Mouse (Mus musculus) embryonic facial prominence, embryonic 14.5 days (tissue): ENCODE results near the gene Btbd2. TPM values are rescaled to one million over a fixed set of nuclear protein-coding genes. Genes with fewer than 3 reads are reported as not detected.

Source experiments
- ATAC-seq: fragments of 200-750 bp; cut with Nextera tagmentation; 2 replicates; pipeline ENCODE4 v1.8.0; 2017; ENCODE audit warnings: low read depth, moderate number of reproducible peaks, moderate TSS enrichment
- DNase-seq: peaks from one replicate; pipeline ENCODE4 v3.0.0-alpha.2; 2015; ENCODE audit warnings: low spot score
- H3K27ac ChIP-seq: fragments of 300-500 bp; sonication (generic); replicated peaks from 2 replicates; pipeline ENCODE4 v1.5.1; 2014; ENCODE audit warnings: low read depth, mild to moderate bottlenecking, low read length, moderate library complexity
- H3K27me3 ChIP-seq: fragments of 300-500 bp; sonication (generic); replicated peaks from 2 replicates; pipeline ENCODE4 v1.6.1; 2014; ENCODE audit warnings: low read length; ENCODE audit not compliant: control insufficient read depth, insufficient read depth
- H3K36me3 ChIP-seq: fragments of 300-500 bp; sonication (generic); 2 replicates; pipeline ENCODE4 v1.6.1; 2014; ENCODE audit warnings: low read length, mixed read lengths; ENCODE audit not compliant: control insufficient read depth, insufficient read depth
- H3K4me1 ChIP-seq: fragments of 300-500 bp; sonication (generic); 2 replicates; pipeline ENCODE4 v1.6.1; 2014; ENCODE audit warnings: antibody characterized with exemption, low read length; ENCODE audit not compliant: control insufficient read depth, insufficient read depth
- H3K4me2 ChIP-seq: fragments of 300-500 bp; sonication (generic); 2 replicates; pipeline ENCODE4 v1.6.1; 2014; ENCODE audit warnings: low read depth, mild to moderate bottlenecking, low read length, moderate library complexity, mixed read lengths
- H3K4me3 ChIP-seq: fragments of 300-500 bp; sonication (generic); 2 replicates; pipeline ENCODE4 v1.5.1; 2014; ENCODE audit warnings: low read depth, mild to moderate bottlenecking, low read length
- H3K9ac ChIP-seq: fragments of 300-500 bp; sonication (generic); 2 replicates; pipeline ENCODE4 v1.6.1; 2014; ENCODE audit warnings: low read depth, mild to moderate bottlenecking, low read length, moderate library complexity, mixed read lengths
- H3K9me3 ChIP-seq: fragments of 300-500 bp; sonication (generic); 2 replicates; pipeline ENCODE4 v1.6.1; 2016; ENCODE audit warnings: low read length; ENCODE audit not compliant: control insufficient read depth
- WGBS: fragments of 180-500 bp; shearing (Covaris S2); extraction: QIAGEN DNeasy Blood & Tissue Kit; methylation state at CpG from one replicate; pipeline ENCODE4 v1.1.7; 2014; 5-methylcytosine and 5-hydroxymethylcytosine counted together
- polyA plus RNA-seq: library from polyadenylated mRNA; unstranded; fragments of >200 nt; fragmentation: Nextera tagmentation; extraction: Ambion mirVana; gene quantifications from 2 replicates; pipeline ENCODE4 v1.2.1, GENCODE M21; 2014

Btbd2 gene
- polyA plus RNA-seq, 1 experiment from 2014 or later = 71.6 TPM

DNA sequence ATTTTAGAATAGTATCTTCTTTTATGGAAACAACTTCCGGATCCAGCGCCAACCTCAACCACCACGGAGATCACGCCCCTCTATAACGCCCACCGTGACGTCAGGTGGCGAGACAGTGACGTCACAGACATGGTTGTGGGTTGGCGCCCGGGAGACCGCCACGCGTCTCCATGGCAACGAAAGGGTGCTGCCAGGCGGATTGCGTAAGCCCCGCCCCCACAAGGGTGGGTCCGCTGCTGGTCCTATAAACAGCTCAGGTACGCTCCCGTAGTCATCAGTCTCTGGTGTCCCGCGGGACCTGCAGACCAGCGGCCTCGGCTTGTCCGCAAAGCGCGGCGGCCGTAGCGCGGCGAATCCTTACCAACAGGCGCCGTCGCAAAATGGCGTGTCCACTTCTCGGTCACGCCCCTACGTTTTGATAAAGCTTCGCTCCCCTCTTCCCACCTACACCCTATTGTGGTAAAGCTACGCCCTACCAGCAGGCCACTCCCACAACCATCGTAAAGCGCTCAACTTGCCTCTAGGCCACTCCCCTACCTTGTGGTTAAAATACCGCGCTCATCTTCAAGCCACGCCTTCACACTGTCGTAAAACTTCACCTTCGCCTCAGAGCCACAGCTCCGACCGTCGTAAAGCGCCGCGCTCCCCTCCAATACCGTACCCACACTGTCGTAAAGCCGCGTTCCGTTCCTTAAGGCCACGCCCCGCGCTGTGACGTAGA lies 34.8 kb downstream of the Btbd2 start:
- peak overlapping the region; percentile 92 for H3K9ac ChIP-seq
- peak overlapping the region; percentile 97 for H3K27ac ChIP-seq
- H3K9me3 ChIP-seq = no peaks in the 10 kb centered on the region
- H3K36me3 ChIP-seq = no peaks in the 10 kb centered on the region
- peak; percentile 95 for ATAC-seq
- WGBS = under 1% methylated on average over 45 of the region's 64 CpGs
- peaks cover 17% of the 10 kb centered on the region for H3K4me1 ChIP-seq
- H3K4me3 ChIP-seq = peak overlapping the region; percentile 88
- peak; percentile 100 for DNase-seq
- H3K4me2 ChIP-seq = peak overlapping the region; percentile 71
- H3K27me3 ChIP-seq = no peaks in the 10 kb centered on the region

DNA sequence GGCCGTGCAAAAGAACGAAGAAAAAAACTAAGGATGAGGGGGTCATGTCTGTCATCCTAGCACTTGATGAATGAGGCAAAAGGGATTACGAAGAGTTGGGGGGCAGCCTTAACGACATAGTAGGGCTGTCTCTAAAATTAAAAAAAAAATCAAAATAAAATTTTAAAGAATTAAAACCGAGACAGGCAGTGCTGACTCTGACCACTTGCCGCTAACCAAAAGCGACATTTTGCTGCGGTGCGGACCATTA lies 35.3 kb downstream of the Btbd2 start:
- ATAC-seq (no peak), DNase-seq (no peak)
- Histone ChIP-seq H3K9ac (peak overlapping the region; percentile 64), H3K27ac (peak overlapping the region; percentile 97), H3K4me3 (peak overlapping the region; percentile 88), H3K27me3 (no peaks in the 10 kb centered on the region), H3K9me3 (no peaks in the 10 kb centered on the region), H3K4me1 (peaks cover 17% of the 10 kb centered on the region), H3K4me2 (peak overlapping the region; percentile 71), H3K36me3 (no peaks in the 10 kb centered on the region)
- 1% methylated on average over 9 of the region's 9 CpGs for WGBS

DNA sequence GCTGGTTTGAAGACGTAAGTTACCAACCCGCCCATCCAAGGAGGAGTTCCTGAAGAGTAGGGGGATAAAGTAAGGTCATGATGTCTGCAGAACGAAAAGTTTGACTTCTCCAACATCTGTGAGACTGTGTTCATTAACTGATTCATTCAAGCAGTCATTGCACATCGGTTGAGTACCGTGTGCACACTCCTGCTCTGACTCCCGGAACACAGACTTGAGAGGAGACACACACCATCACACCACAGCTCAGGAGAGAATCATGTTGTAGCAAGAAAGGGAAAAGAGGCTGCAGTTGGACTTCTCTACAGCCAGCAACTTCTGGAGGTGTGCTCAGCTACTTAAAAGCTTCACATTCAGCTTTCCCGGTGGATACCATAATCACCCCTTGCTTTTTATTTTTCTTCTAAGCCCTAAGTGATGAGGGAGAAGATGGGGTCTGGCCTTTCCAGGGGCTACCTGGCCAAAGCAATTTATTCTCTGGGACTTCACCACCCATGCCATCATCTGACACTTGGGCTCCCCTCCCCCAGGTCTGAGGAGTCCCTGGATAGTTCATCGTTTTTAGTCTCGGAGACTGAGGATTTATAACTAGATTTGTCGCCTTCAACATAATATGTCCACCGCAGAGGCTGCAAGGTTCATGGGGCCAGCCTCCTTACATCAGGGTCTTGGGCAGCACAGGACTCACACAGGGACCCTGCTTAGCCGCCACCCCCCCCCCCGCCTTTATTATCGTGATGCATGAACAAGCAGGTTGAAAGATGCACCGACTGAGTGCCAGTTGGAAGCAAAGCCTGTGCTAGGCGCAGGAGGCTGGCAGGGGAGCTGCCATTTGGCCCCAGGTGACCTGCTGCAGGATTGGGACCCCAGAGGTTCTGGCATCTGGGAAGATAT lies 35.8 kb downstream of the Btbd2 start:
- Histone ChIP-seq H3K27ac (peak overlapping the region; percentile 97), H3K4me3 (peak overlapping the region; percentile 88), H3K4me1 (peaks cover 17% of the 10 kb centered on the region), H3K36me3 (no peaks in the 10 kb centered on the region), H3K4me2 (peak overlapping the region; percentile 71), H3K27me3 (no peaks in the 10 kb centered on the region), H3K9me3 (no peaks in the 10 kb centered on the region), H3K9ac (peak overlapping the region; percentile 64)
- DNase-seq (no peak), ATAC-seq (no peak)
- WGBS = 55% methylated on average over 16 of the region's 16 CpGs

DNA sequence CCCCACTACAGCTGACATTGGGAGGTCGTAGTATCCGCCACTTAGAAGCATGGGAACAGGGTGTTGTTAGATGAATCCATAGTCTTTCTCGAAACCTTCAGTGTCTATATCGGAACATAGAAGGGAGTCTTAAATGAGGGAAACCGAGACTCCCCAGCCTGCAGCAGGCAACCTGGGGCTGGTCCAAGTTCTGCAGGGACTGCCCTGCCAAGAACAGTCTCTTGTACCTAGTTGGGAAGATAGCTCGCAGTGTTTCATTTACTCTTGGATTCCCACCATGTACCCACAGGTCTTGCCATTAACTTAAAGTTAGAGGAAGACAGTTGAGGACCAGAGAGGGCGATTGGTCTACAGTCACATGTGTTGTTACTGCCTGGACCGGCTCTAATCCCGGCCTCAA lies 36.5 kb downstream of the Btbd2 start:
- Histone ChIP-seq H3K4me3 (no peak overlapping the region), H3K9ac (no peak overlapping the region), H3K27me3 (no peaks in the 10 kb centered on the region), H3K4me1 (peaks cover 17% of the 10 kb centered on the region), H3K36me3 (peaks cover 5% of the 10 kb centered on the region; the same call in 1 of the 2 replicates), H3K9me3 (no peaks in the 10 kb centered on the region), H3K27ac (no peak overlapping the region), H3K4me2 (no peak overlapping the region)
- DNase-seq (no peak), ATAC-seq (no peak)
- WGBS = 86% methylated on average over 9 of the region's 9 CpGs

DNA sequence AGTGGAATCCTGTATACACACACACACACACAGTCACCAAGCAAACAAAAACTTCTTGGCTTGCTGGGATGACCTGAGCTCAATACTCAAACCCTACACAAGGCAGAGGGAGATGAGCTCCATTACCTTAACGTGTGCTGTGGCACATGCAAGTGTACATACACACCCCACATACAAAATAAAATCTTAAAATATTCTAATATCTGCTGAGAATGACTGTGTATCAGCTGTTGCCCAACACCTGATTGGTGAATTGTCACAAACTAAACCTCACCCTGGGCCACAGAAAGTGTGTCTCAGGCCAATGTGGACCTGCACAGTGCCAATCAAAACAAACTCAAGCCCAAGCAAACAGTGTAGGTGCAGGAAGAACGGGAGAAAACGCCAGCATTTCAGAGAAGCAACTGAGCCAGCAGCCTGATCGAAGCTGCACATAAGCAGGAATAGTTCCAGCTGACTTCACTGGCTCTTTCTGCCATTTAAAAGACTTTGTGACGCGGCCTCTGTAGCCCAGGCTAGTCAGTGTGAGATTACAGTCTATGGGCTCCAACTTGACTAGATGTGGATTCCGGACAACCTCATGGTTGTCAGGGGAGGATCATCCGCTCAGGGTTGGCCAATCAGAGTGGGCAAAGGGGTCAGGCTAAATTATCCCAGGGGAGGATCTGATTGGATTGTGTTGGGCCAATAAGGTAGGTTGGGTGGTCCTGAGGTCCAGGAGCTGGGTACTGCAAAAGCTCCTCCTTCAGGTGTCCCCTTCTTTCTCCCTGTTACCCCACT lies 37.2 kb downstream of the Btbd2 start:
- Histone ChIP-seq H3K4me3 (no peak overlapping the region), H3K9ac (no peak overlapping the region), H3K27me3 (no peaks in the 10 kb centered on the region), H3K4me2 (no peak overlapping the region), H3K4me1 (peaks cover 17% of the 10 kb centered on the region), H3K9me3 (no peaks in the 10 kb centered on the region), H3K36me3 (peaks cover 13% of the 10 kb centered on the region), H3K27ac (no peak overlapping the region)
- no peak for ATAC-seq
- 39% methylated on average over 8 of the region's 8 CpGs for WGBS
- no peak for DNase-seq

DNA sequence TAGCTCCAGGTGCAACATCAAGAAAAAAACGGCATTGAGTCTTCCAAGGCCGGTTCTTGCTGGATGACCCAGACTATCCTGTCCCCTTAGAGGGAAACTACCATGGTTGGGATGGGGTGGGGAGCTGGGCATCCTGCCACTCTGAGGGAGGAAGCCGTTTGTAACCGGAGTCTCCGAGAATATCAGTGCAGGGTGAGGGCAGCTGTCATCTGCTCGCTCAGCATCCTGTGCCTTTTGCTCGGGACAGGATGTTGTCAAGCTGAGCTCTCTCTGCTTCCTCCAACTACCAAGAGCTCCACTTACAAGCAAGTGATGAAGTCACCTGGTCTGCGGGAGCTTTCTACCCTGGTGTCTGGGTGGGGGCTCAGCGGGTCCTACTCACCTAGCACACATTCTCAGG lies 38.7 kb downstream of the Btbd2 start:
- H3K4me2 ChIP-seq = no peak overlapping the region
- no peaks in the 10 kb centered on the region for H3K27me3 ChIP-seq
- 62% methylated on average over 9 of the region's 9 CpGs for WGBS
- H3K9ac ChIP-seq = no peak overlapping the region
- H3K9me3 ChIP-seq = no peaks in the 10 kb centered on the region
- peaks cover 4% of the 10 kb centered on the region; the same call in 1 of the 2 replicates for H3K4me1 ChIP-seq
- H3K4me3 ChIP-seq = no peak overlapping the region
- DNase-seq = peak; percentile 47
- H3K36me3 ChIP-seq = peaks cover 23% of the 10 kb centered on the region
- ATAC-seq = no peak
- H3K27ac ChIP-seq = no peak overlapping the region

DNA sequence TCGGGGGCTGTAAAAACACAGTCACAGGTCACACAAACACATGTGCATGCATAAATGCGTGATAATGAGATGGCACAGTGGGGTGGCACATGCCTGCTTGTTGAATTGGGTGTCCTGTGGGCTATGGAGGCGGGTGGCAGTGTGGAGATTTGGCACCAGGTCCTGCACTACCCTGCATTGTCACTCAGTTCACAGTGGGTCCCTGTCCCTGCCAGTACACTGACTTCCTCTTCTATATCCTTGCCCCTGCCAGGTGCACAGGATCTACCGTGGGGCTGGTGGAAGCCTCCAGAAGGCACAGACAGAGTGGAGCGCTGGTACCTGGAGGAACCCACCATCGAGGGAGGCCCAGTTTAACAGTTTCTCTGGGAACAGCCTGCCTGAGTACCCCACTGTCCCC lies 42.5 kb downstream of the Btbd2 start:
- H3K4me1 ChIP-seq = no peaks in the 10 kb centered on the region
- ATAC-seq (no peak), DNase-seq (no peak)
- H3K4me3 ChIP-seq = no peak overlapping the region
- no peaks in the 10 kb centered on the region for H3K9me3 ChIP-seq
- no peak overlapping the region for H3K27ac ChIP-seq
- no peaks in the 10 kb centered on the region for H3K27me3 ChIP-seq
- no peak overlapping the region for H3K4me2 ChIP-seq
- no peak overlapping the region for H3K9ac ChIP-seq
- 91% methylated on average over 6 of the region's 6 CpGs for WGBS
- peaks cover 38% of the 10 kb centered on the region for H3K36me3 ChIP-seq

DNA sequence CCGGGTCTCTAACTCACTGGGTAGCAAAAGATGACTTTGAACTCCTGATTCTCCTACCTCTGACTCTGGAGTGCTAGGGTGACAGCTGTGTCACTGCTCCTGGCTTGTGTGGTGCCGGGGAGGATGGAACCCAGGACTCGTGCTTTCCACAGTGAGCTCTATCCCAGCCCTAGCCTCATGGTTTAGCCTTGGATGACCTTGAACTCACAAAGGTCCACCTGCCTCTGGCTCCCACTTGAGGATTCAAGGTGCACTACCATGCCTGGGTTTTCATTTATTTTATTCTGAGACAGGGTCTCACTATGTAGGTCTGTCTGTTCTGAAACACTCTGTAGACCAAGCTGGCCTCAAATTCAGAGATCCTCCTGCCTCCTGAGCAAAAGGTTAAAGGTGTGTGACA lies 43.0 kb downstream of the Btbd2 start:
- no peak for ATAC-seq
- Histone ChIP-seq H3K4me1 (no peaks in the 10 kb centered on the region), H3K36me3 (peaks cover 43% of the 10 kb centered on the region), H3K4me3 (no peak overlapping the region), H3K9ac (no peak overlapping the region), H3K9me3 (no peaks in the 10 kb centered on the region), H3K27me3 (no peaks in the 10 kb centered on the region), H3K27ac (no peak overlapping the region), H3K4me2 (no peak overlapping the region)
- WGBS = 86% methylated on average over 3 of the region's 3 CpGs
- DNase-seq = no peak
